Mouse (Mus musculus) forebrain, embryonic 14.5 days (tissue): Measurements from ENCODE around the gene Olfr806. TPM values are rescaled to one million over a fixed set of nuclear protein-coding genes. Genes with fewer than 3 reads are reported as not detected.

Source experiments
- microRNA-seq: library from miRNA; unstranded; fragments of <30 nt; microRNA quantifications from one replicate; pipeline ENCODE4, GENCODE M21; 2016
- polyA plus RNA-seq: library from polyadenylated mRNA; unstranded; fragments of >200 nt; fragmentation: Nextera tagmentation; extraction: Ambion mirVana; gene quantifications from 2 replicates; pipeline ENCODE4 v1.2.1, GENCODE M21; 2014

Olfr806 gene
- polyA plus RNA-seq, 1 experiment from 2014 or later = not detected

Small RNAs within 50 kb of the gene (microRNA-seq; reads per million reads assigned to microRNA genes)
- not detected for gene Gm24485

Other genes with a start within 250 kb of the Olfr806 start
- gene Olfr790, start 243.4 kb downstream of the Olfr806 start, polyA plus RNA-seq = not detected in 2 replicates
- not detected in 2 replicates for gene Olfr791, start 220.1 kb downstream of the Olfr806 start, polyA plus RNA-seq
- gene Olfr792, start 202.8 kb downstream of the Olfr806 start, polyA plus RNA-seq = not detected in 2 replicates
- not detected in 2 replicates for gene Olfr794, start 174.3 kb downstream of the Olfr806 start, polyA plus RNA-seq
- gene Olfr796, start 129.4 kb downstream of the Olfr806 start, polyA plus RNA-seq = not detected in 2 replicates
- gene Olfr798, start 114.0 kb downstream of the Olfr806 start, polyA plus RNA-seq = not detected in 2 replicates
- not detected in 2 replicates for gene Olfr799, start 104.4 kb downstream of the Olfr806 start, polyA plus RNA-seq
- gene Olfr800, start 84.2 kb downstream of the Olfr806 start, polyA plus RNA-seq = not detected in 2 replicates
- not detected in 2 replicates for gene Olfr801, start 68.1 kb downstream of the Olfr806 start, polyA plus RNA-seq
- gene Olfr802, start 53.8 kb downstream of the Olfr806 start, polyA plus RNA-seq = not detected in 2 replicates
- not detected in 2 replicates for gene Olfr803, start 47.6 kb downstream of the Olfr806 start, polyA plus RNA-seq
- gene Olfr804, start 38.7 kb downstream of the Olfr806 start, polyA plus RNA-seq = not detected in 2 replicates
- not detected in 2 replicates for gene Olfr805, start 12.5 kb downstream of the Olfr806 start, polyA plus RNA-seq
- not detected in 2 replicates for gene Olfr807, start 15.9 kb upstream of the Olfr806 start, polyA plus RNA-seq
- not detected in 2 replicates for gene Olfr808, start 23.6 kb upstream of the Olfr806 start, polyA plus RNA-seq
- gene Olfr809, start 32.7 kb upstream of the Olfr806 start, polyA plus RNA-seq = not detected in 2 replicates
- not detected in 2 replicates for gene Olfr810, start 53.0 kb upstream of the Olfr806 start, polyA plus RNA-seq
- not detected in 2 replicates for gene Olfr811, start 62.5 kb upstream of the Olfr806 start, polyA plus RNA-seq
- not detected in 2 replicates for gene Olfr812, start 104.2 kb upstream of the Olfr806 start, polyA plus RNA-seq
- not detected in 2 replicates for gene Olfr813, start 113.4 kb upstream of the Olfr806 start, polyA plus RNA-seq
- not detected in 2 replicates for gene Olfr814, start 137.9 kb upstream of the Olfr806 start, polyA plus RNA-seq
- gene Olfr815, start 163.9 kb upstream of the Olfr806 start, polyA plus RNA-seq = not detected in 2 replicates
- not detected in 2 replicates for gene Olfr816, start 173.7 kb upstream of the Olfr806 start, polyA plus RNA-seq
- gene Olfr818, start 207.2 kb upstream of the Olfr806 start, polyA plus RNA-seq = not detected in 2 replicates
- not detected in 2 replicates for gene Olfr819, start 225.3 kb upstream of the Olfr806 start, polyA plus RNA-seq
- not detected in 2 replicates for gene Olfr247, start 234.2 kb upstream of the Olfr806 start, polyA plus RNA-seq
- gene Gm10310, start 243.1 kb upstream of the Olfr806 start, polyA plus RNA-seq = not detected in 2 replicates